Mouse (Mus musculus) heart, embryonic 12.5 days (tissue): ENCODE measurements at regions not wholly inside any gene's neighbourhood (a gene's known extent, or its start where the extent isn't known, plus 50 kb on each side); places are given as distances from the start of the nearest gene placed in this dataset.

Experiments
- ATAC-seq: fragments of 200-750 bp; cut with Nextera tagmentation; 2 replicates; pipeline ENCODE4 v1.8.0; 2017; ENCODE audit warnings: moderate TSS enrichment, moderate library complexity; ENCODE audit not compliant: insufficient number of reproducible peaks, low FRiP score
- H3K27ac ChIP-seq: fragments of 300-500 bp; sonication (generic); 2 replicates; pipeline ENCODE4 v1.5.1; 2016; ENCODE audit warnings: mild to moderate bottlenecking, moderate library complexity; ENCODE audit not compliant: poor library complexity, severe bottlenecking
- H3K27me3 ChIP-seq: fragments of 300-500 bp; sonication (generic); replicated peaks from 2 replicates; pipeline ENCODE4 v1.6.1; 2016; ENCODE audit warnings: mild to moderate bottlenecking, moderate library complexity
- H3K36me3 ChIP-seq: fragments of 300-500 bp; sonication (generic); 2 replicates; pipeline ENCODE4 v1.6.1; 2016; ENCODE audit warnings: mild to moderate bottlenecking, moderate library complexity
- H3K4me1 ChIP-seq: fragments of 300-500 bp; sonication (generic); replicated peaks from 2 replicates; pipeline ENCODE4 v1.6.1; 2016; ENCODE audit warnings: mild to moderate bottlenecking
- H3K4me2 ChIP-seq: fragments of 300-500 bp; sonication (generic); 2 replicates; pipeline ENCODE4 v1.6.1; 2016; ENCODE audit warnings: mild to moderate bottlenecking, moderate library complexity
- H3K4me3 ChIP-seq: fragments of 300-500 bp; sonication (generic); 2 replicates; pipeline ENCODE4 v1.5.1; 2016; ENCODE audit warnings: mild to moderate bottlenecking
- H3K9ac ChIP-seq: fragments of 300-500 bp; sonication (generic); 2 replicates; pipeline ENCODE4 v1.6.1; 2016; ENCODE audit warnings: mild to moderate bottlenecking, moderate library complexity
- H3K9me3 ChIP-seq: fragments of 300-500 bp; sonication (generic); replicated peaks from 2 replicates; pipeline ENCODE4 v1.6.1; 2016; ENCODE audit warnings: mild to moderate bottlenecking, moderate library complexity
- WGBS: fragments of 180-500 bp; shearing (Covaris S2); methylation state at CpG from one replicate; pipeline ENCODE4 v1.1.7; 2016; 5-methylcytosine and 5-hydroxymethylcytosine counted together

DNA sequence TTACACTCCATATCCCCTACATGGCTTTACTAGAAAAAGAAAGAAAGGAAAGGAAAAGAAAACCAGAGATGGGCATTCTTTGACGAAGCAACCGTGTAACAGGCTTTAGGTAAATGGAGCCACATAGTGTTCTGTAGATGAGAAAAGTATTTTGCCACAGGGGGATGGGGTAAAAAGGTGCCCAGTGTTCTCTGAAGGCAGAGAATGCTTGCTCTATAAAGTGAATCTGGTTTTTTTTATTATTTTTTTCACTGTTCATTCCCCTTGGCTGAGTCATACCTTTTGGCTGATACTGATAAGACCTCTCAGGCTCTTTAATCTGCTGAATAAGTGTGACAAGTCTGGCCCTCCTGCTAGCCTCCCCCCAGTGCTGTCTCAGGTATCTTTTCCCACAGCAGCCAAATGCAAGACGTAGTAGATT is 153.3 kb upstream of the Ccdc122 start:
- no peaks in the 10 kb centered on the region for H3K27me3 ChIP-seq
- no peaks in the 10 kb centered on the region for H3K36me3 ChIP-seq
- no peak overlapping the region for H3K9ac ChIP-seq
- H3K9me3 ChIP-seq: no peaks in the 10 kb centered on the region
- peak; percentile 96 for ATAC-seq
- peak overlapping the region; percentile 69 for H3K27ac ChIP-seq
- H3K4me2 ChIP-seq: peak overlapping the region; percentile 39
- WGBS: 25% methylated on average over 3 of the region's 3 CpGs
- H3K4me1 ChIP-seq: peaks cover 23% of the 10 kb centered on the region
- no peak overlapping the region for H3K4me3 ChIP-seq

DNA sequence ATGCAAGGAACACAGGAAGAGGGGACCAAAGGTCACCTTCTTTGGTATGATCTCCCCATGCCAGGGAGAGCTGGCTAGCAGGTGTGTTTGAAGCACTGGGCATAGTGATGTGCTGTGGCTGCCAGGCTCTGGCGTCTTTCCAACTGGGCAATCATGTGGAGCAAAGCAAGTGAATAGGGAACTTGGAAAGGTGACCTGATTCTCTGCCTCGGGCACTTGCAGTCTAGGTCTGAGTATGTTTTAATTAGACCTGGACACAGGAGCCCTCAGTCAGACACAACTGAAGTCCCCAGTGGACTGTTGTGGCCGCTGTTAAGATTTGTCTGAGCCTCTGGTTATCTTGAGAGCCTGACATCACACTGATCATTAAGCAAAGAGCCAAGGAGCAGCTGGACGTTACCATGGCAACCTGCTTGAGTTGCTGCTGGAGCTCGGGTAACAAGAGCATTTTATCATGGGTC is 153.8 kb upstream of the Ccdc122 start:
- peaks cover 23% of the 10 kb centered on the region for H3K4me1 ChIP-seq
- H3K9me3 ChIP-seq: no peaks in the 10 kb centered on the region
- H3K4me2 ChIP-seq: peak overlapping the region; percentile 39
- ATAC-seq: peak; percentile 88
- 12% methylated on average over 5 of the region's 5 CpGs for WGBS
- H3K27me3 ChIP-seq: no peaks in the 10 kb centered on the region
- H3K36me3 ChIP-seq: no peaks in the 10 kb centered on the region
- peak overlapping the region; percentile 69 for H3K27ac ChIP-seq
- H3K9ac ChIP-seq: no peak overlapping the region
- no peak overlapping the region for H3K4me3 ChIP-seq

DNA sequence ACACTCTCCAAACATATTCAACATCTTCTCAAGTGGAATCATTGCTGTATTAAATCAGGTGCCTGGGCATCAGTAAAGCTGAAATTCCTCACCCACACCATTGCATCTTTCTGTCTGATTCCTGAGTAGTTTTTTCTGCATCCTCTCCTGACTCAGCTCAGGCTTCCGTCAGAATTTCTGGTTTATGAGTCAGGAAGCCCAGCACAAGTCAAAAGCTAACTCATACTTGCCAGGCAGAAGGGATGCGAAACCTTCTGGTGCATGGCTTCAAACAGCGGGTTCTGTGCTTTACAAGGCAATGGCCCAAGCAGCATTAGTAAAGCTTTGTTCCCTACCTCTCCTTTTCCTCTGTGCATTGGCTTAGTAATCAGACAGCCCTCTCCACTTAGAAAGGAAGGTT is 155.7 kb upstream of the Ccdc122 start:
- Histone ChIP-seq H3K27me3 (no peaks in the 10 kb centered on the region), H3K27ac (no peak overlapping the region), H3K4me2 (no peak overlapping the region), H3K4me3 (no peak overlapping the region), H3K9me3 (no peaks in the 10 kb centered on the region), H3K36me3 (no peaks in the 10 kb centered on the region), H3K9ac (no peak overlapping the region), H3K4me1 (peaks cover 29% of the 10 kb centered on the region)
- ATAC-seq: no peak
- 82% methylated on average over 3 of the region's 3 CpGs for WGBS

DNA sequence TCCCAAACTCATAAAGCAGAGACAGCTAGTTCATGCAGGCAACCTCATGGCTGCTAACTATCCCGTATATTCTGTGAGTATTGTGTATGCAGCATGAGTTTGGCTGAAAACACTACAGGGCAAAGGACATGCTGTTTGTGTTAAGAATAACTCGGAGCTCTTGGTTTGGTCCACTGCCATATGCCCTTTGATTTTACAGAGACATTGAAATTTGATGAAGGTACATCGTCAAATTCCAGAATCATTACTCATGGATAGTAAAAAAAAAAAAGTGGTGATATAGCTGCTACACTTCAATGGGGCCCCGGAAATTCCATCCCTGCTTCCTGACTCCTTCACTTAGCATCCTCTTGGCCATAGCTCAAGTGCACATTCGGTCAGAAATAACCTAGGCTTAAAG is 159.3 kb upstream of the Ccdc122 start:
- no peak for ATAC-seq
- 42% methylated on average over 5 of the region's 5 CpGs for WGBS
- H3K36me3 ChIP-seq: no peaks in the 10 kb centered on the region
- H3K27me3 ChIP-seq: no peaks in the 10 kb centered on the region
- H3K4me2 ChIP-seq: no peak overlapping the region
- H3K4me1 ChIP-seq: peaks cover 23% of the 10 kb centered on the region
- H3K27ac ChIP-seq: no peak overlapping the region
- H3K4me3 ChIP-seq: no peak overlapping the region
- H3K9me3 ChIP-seq: no peaks in the 10 kb centered on the region
- no peak overlapping the region for H3K9ac ChIP-seq

DNA sequence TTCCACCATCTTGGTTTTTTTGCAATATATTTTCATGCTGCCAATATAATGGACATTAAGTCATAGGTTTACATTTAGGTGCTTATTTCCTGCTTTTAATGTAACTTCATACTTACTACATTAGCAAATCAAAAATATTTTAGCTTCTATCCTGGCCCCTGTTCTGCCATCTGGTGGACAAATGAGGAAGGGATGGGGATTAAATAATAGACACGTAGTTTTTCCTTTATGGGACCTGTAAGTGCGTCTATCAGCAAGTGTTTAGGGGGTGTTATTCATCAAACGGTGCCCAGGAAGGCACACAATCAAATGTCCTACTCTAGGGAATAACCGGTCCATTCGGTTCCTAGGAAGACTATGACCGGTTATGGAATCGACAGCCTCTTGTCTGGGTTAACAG is 160.6 kb upstream of the Ccdc122 start:
- Histone ChIP-seq H3K9ac (no peak overlapping the region), H3K4me2 (no peak overlapping the region), H3K27me3 (no peaks in the 10 kb centered on the region), H3K4me1 (peaks cover 19% of the 10 kb centered on the region), H3K9me3 (no peaks in the 10 kb centered on the region), H3K36me3 (no peaks in the 10 kb centered on the region), H3K27ac (no peak overlapping the region), H3K4me3 (no peak overlapping the region)
- WGBS: 45% methylated on average over 7 of the region's 7 CpGs
- no peak for ATAC-seq

DNA sequence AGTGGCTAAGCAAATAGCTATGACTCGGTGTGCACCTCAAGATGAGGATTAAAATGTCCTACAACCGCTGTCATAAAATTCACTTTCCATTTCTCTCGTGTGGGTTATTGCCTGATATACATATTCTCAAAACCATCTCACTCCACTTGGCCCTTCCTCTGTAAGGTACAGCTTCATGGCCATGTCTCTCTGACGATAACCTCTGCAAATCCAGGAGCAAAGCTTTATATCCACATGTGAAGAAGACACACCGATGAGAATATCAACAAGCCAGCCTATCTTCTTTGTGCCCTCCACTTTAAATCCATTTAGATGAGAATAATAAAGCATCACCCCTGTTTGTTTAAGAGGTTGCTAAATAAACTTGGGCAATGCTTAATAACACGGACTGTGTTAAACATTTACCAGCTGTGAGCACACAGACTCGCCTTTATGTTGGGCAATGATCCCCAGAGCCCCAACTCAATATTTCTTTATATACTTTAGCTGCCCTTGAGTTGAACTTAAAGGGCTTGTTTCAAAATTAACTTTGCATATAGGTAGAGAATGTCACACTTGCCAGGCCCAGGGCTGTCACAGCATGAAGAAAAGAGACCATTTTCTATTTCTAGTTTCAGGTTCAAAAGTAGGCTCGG is 161.2 kb upstream of the Ccdc122 start:
- peaks cover 19% of the 10 kb centered on the region for H3K4me1 ChIP-seq
- no peaks in the 10 kb centered on the region for H3K36me3 ChIP-seq
- H3K27me3 ChIP-seq: no peaks in the 10 kb centered on the region
- H3K9ac ChIP-seq: no peak overlapping the region
- no peak for ATAC-seq
- 56% methylated on average over 8 of the region's 8 CpGs for WGBS
- no peak overlapping the region for H3K4me3 ChIP-seq
- no peaks in the 10 kb centered on the region for H3K9me3 ChIP-seq
- no peak overlapping the region for H3K27ac ChIP-seq
- no peak overlapping the region for H3K4me2 ChIP-seq

DNA sequence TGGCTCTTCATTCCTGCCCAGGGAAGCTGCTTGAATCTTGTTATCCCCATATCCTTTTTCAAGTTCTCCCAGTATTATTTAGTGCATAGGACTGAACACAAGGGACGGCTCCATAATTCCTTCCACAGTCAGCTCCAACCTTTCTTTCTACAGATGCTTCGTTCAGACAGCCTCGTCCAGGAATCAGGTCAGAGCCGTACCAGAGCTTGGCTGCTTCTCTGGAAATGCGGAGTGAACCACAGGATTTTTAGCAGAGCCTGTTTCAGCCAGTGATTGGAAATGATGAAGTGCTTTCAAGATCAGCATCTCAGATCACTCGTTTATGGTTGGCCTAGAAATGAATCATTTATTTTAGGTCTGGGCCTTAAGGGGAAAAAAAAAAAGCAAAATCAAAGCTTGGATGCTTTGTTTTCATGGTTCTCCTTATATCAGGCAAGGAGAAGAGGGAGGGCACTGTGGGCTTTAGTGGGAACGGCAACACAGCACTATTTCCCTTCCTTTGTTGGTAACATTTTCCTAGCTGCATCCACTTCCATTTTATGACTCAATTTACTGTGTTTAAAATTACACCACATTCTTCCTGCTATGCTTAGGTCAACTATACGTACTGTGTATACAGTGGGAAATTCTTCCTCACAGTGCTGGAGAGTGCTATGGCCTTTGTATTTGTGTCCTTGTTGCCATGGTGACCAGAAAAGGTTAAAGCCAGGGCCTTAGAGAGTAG is 161.9 kb upstream of the Ccdc122 start:
- Histone ChIP-seq H3K9ac (no peak overlapping the region), H3K36me3 (no peaks in the 10 kb centered on the region), H3K27me3 (no peaks in the 10 kb centered on the region), H3K4me1 (peaks cover 19% of the 10 kb centered on the region), H3K9me3 (no peaks in the 10 kb centered on the region), H3K4me3 (no peak overlapping the region), H3K27ac (peak overlapping the region; percentile 26; the same call in 1 of the 2 replicates), H3K4me2 (no peak overlapping the region)
- peak; percentile 82 for ATAC-seq
- WGBS: 41% methylated on average over 8 of the region's 8 CpGs

DNA sequence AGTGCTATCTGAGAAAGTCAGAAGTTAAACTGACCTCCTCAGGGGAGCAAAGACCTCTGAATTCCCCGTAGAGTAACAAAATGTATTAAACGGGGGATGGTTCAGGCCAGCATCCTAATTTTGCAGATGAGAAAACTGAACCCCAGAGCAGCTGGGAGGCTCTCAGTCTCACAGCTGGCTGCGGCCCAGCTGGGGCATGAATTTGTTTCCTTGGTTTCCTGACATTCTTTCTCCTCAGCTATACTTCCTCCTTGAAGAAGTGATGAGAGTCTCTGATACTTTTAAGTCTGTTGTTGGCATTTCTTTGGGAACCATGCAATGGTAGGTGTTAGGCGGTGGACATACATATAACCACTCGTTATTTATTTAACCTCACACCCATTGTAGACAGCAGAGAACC is 162.9 kb upstream of the Ccdc122 start:
- Histone ChIP-seq H3K9ac (no peak overlapping the region), H3K27ac (no peak overlapping the region), H3K36me3 (no peaks in the 10 kb centered on the region), H3K9me3 (peaks cover 6% of the 10 kb centered on the region; the same call in 1 of the 2 replicates), H3K4me3 (no peak overlapping the region), H3K4me2 (no peak overlapping the region), H3K4me1 (peaks cover 19% of the 10 kb centered on the region), H3K27me3 (no peaks in the 10 kb centered on the region)
- no peak for ATAC-seq
- 74% methylated on average over 5 of the region's 5 CpGs for WGBS

DNA sequence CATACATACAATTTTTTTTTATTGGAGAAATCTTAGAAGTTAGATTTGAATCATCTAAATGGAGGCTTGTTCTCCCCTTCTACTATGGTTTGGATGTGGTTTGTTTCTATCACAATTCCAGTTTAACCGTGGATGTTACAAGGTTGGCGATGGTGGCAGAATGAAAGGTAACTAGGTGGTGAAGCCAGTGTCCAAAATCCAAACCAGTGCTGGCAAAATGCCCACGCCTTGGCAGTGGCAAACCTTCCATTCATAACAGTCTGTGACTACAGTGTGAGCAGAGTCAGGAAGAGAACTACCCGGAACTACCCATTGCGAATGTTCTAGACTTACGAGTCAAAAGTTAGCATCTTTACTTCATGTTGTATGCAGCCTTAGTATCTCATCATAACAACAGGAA is 163.6 kb upstream of the Ccdc122 start:
- Histone ChIP-seq H3K9ac (no peak overlapping the region), H3K27me3 (no peaks in the 10 kb centered on the region), H3K4me3 (no peak overlapping the region), H3K9me3 (peaks cover 6% of the 10 kb centered on the region; the same call in 1 of the 2 replicates), H3K4me2 (no peak overlapping the region), H3K27ac (no peak overlapping the region), H3K4me1 (peaks cover 19% of the 10 kb centered on the region), H3K36me3 (no peaks in the 10 kb centered on the region)
- 90% methylated on average over 6 of the region's 6 CpGs for WGBS
- no peak for ATAC-seq

DNA sequence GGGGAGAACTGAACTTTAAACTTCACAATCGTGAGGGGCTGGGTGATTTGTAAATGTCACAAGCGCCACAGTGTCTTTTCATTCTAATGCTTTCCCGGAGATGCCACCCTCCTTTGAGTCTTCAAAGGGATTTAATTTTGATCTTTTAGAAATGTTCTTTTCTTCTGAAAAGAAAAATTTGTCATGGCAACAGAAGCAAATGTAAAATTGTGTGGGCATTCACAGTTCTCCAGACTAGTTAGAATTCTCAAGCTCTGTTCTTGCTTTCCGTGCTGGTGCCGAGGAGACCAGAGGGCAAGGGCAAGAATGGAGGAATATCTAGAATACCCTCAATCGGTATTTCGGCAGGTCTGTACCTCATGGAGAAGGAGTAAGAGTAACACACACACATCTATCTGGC is 164.1 kb upstream of the Ccdc122 start:
- no peaks in the 10 kb centered on the region for H3K27me3 ChIP-seq
- WGBS: 88% methylated on average over 7 of the region's 7 CpGs
- peaks cover 18% of the 10 kb centered on the region for H3K4me1 ChIP-seq

DNA sequence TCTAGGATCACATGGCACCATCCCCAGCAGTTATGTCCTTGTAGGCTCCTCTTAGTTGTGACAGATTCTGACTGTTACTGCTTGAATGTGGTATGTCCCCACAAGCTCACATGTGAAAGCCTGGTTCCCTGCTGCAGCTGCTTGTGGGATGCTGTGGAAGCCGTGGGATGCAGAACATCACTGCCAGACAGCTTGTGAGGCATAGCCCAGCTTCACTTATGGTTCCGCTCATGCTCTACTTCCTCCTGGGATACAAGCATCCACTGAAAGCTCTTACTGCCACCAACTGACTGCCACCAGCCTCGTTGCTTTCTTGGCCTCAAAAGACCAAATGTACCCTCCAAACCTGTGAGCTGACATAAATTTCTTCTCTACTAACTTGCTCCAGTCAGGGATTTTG is 167.7 kb upstream of the Ccdc122 start:
- H3K4me1 ChIP-seq: no peaks in the 10 kb centered on the region
- no peak overlapping the region for H3K27ac ChIP-seq
- 82% methylated on average over 3 of the region's 3 CpGs for WGBS

More for the DNA sequence above, 164.1 kb upstream of the Ccdc122 start:
- H3K4me2 ChIP-seq: no peak overlapping the region
- no peak overlapping the region for H3K27ac ChIP-seq
- ATAC-seq: no peak
- H3K9me3 ChIP-seq: peaks cover 6% of the 10 kb centered on the region; the same call in 1 of the 2 replicates
- no peak overlapping the region for H3K9ac ChIP-seq
- no peaks in the 10 kb centered on the region for H3K36me3 ChIP-seq
- H3K4me3 ChIP-seq: no peak overlapping the region

More for the DNA sequence above, 167.7 kb upstream of the Ccdc122 start:
- Histone ChIP-seq H3K4me3 (no peak overlapping the region), H3K9me3 (peaks cover 6% of the 10 kb centered on the region; the same call in 1 of the 2 replicates), H3K27me3 (no peaks in the 10 kb centered on the region), H3K36me3 (no peaks in the 10 kb centered on the region), H3K9ac (no peak overlapping the region), H3K4me2 (no peak overlapping the region)
- ATAC-seq: no peak
